Mouse (Mus musculus): ENCODE measurements around the gene P2ry10.
"Not testable (repeated sequence)": the region's sequence is repeated elsewhere in the genome, so short reads cannot be mapped to it uniquely, and the experiment has no call there.

The P2ry10 gene

GRCm38 (mm10) chrX:107088177-107088576 lies at the start of gene P2ry10:
Gene P2ry10, plus strand, starts transcription at chrX:107088492.
- no peak for ATAC-seq (ENCODE audit: low TSS enrichment)

- no peak for ATAC-seq (ENCODE audit: low TSS enrichment)
Measured at GRCm38 (mm10) chrX:107039146-107039545, 49.1 kb upstream of the P2ry10 start.

GRCm38 (mm10) chrX:107039635-107040034 lies 48.7 kb upstream of the P2ry10 start:
- ATAC-seq (ENCODE audit: low TSS enrichment) = no peak

- ATAC-seq (ENCODE audit: low TSS enrichment) = no peak
Measured at GRCm38 (mm10) chrX:107042367-107042766, 45.9 kb upstream of the P2ry10 start.

DNA sequence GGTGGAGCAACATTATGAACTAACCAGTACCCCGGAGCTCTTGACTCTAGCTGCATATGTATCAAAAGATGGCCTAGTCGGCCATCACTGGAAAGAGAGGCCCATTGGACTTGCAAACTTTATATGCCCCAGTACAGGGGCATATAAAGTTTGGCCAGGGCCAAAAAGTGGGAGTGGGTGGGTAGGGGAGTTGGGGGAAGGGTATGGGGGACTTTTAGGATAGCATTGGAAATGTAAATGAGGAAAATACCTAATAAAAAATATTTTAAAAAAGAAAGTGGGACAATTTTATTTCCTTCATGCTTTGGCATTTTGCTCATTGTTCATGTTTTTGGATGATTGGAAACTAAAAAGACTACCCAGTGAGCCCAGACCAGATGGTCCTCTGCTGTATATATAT lies 4.9 kb upstream of the P2ry10 start:
- ATAC-seq (ENCODE audit: low TSS enrichment) = not testable (repeated sequence)

- no peak for ATAC-seq (ENCODE audit: low TSS enrichment)
Measured at GRCm38 (mm10) chrX:107084320-107084719, 4.0 kb upstream of the P2ry10 start.

GRCm38 (mm10) chrX:107089131-107089530 lies 839 bp downstream of the P2ry10 start:
- ATAC-seq (ENCODE audit: low TSS enrichment) = no peak

DNA sequence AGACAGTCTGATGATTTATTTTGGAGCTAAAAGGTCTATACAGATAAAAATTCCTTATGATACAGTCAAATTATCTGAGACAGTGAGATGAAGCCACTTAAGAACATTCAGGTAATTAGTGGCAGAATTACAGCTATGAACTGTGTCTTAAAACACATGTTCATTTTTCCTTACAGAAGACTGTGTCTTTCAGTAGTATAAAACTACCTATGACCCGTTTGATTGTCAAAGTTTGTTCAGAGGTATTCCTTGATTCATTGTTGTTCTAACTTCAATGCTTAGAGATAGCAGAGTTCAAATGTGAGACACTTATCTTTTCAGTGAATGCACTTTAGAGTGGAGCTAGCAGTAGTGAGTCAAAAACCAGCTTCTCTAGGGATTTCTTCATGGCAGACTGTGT lies 1.6 kb downstream of the P2ry10 start:
- ATAC-seq (ENCODE audit: low TSS enrichment) = no peak

- ATAC-seq (ENCODE audit: low TSS enrichment) = no peak
Measured at GRCm38 (mm10) chrX:107095633-107096032, 7.3 kb downstream of the P2ry10 start.

- no peak for ATAC-seq (ENCODE audit: low TSS enrichment)
Measured at GRCm38 (mm10) chrX:107116333-107116732, 28.0 kb downstream of the P2ry10 start.

DNA sequence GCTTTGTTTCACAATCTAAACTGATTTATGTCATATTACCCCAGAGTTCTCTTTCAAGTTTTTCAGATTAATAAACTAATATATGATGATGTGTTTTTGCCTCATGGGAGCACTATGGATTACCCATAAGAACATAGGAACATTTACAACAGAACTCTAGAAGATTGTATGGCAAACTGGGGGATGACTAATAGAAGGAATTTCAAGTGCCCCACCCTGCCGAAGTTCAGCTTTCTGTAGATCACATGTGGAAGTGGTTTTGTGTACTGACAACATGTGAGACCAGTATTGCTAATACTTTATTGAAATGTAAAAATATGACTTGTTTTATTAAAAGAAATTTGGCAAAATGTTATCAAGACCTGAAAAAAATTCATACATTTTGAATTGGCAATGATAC lies 28.7 kb downstream of the P2ry10 start:
- no peak for ATAC-seq (ENCODE audit: low TSS enrichment)

GRCm38 (mm10) chrX:107143184-107143583 lies 54.9 kb downstream of the P2ry10 start:
- ATAC-seq (ENCODE audit: low TSS enrichment) = no peak

DNA sequence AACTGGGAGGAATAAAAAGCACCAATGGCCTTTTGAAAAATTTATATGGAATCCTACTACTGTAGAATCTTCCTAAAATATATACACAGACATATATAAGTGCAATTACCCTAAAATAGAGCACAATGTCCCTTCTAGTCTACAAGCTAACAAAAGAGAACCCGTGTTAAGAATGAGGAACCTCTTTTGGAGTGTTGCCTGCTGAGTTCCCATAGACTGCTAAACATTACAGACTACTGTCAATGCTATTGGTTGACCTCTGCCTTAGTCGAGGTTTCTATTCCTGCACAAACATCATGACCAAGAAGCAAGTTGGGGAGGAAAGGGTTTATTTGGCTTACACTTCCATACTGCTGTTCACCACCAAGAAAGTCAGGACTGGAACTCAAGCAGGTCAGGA lies 55.6 kb downstream of the P2ry10 start:
- ATAC-seq (ENCODE audit: low TSS enrichment) = no peak

GRCm38 (mm10) chrX:107148681-107149080 lies 60.4 kb downstream of the P2ry10 start, which contains the start of gene P2ry10b:
Gene P2ry10b, plus strand, starts transcription at chrX:107148927.
- no peak for ATAC-seq (ENCODE audit: low TSS enrichment)

DNA sequence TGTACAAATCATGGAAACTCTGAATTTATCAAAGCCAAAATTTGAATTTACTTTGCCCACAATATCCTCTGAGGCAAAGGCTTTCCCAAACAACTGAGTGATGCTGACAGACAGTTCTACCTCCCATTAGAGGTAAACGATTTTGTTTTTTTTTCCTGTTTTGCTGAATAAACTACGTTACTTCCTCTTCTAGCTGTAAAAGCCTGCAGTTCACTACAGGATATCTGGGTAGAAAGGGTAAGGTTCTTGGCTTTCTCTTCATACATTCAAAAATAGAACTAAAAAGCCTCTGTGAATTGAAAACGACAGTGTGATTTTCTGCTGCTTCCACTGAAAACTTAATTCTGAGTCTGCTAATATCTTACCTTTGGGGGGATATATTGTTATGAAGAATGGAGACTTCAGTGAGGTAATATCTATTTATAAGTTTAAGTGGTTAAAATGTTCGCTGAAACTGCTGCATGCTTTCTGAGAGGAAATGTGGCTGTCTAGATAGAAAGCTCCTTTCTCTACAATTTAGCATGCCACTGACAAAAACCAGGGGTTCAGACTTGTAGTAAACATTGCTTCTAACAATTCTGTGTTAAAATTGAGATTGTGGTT lies 61.2 kb downstream of the P2ry10 start:
- ATAC-seq (ENCODE audit: low TSS enrichment) = no peak

DNA sequence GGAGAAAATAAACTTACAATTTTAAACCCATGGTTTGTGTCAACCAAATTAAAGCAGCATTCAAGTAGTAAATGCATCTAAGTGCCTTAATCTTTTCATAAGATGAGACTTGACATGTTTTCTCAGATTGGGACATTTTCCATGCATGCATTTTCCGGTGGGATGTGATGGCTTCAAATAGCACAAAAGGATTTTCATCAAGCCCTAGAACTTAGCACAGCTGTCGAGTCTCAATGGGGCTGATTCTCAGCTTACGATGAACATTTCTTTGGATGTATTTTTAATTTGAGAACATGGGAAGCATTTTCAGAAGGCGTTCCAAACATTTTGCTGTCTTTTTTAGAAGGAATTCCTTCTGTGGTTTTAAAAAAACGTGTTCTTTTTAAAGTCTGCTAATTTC lies 61.7 kb downstream of the P2ry10 start:
- peak; percentile 34 for ATAC-seq (ENCODE audit: low TSS enrichment)

- no peak; the same call in 1 of the 2 replicates for ATAC-seq (ENCODE audit: low TSS enrichment)
Measured at GRCm38 (mm10) chrX:107150752-107151515, 62.6 kb downstream of the P2ry10 start.

Data from frontal cortex, adult (tissue).